Mouse (Mus musculus) liver, embryonic 15.5 days (tissue): ENCODE results near the gene Sp9. TPM values are rescaled to one million over a fixed set of nuclear protein-coding genes. Genes with fewer than 3 reads are reported as not detected.

ENCODE experiments used
- ATAC-seq: fragments of 200-750 bp; cut with Nextera tagmentation; 2 replicates; pipeline ENCODE4 v1.8.0; 2017; ENCODE audit warnings: moderate number of reproducible peaks, mild to moderate bottlenecking, moderate library complexity; ENCODE audit not compliant: insufficient read depth
- H3K27ac ChIP-seq: fragments of 300-500 bp; sonication (generic); replicated peaks from 2 replicates; pipeline ENCODE4 v1.5.1; 2015; ENCODE audit warnings: mild to moderate bottlenecking, inconsistent platforms
- H3K27me3 ChIP-seq: fragments of 300-500 bp; sonication (generic); 2 replicates; pipeline ENCODE4 v1.6.1; 2015; ENCODE audit warnings: mild to moderate bottlenecking, inconsistent platforms
- H3K36me3 ChIP-seq: fragments of 300-500 bp; sonication (generic); replicated peaks from 2 replicates; pipeline ENCODE4 v1.6.1; 2015; ENCODE audit warnings: moderate library complexity, mild to moderate bottlenecking, inconsistent platforms
- H3K4me1 ChIP-seq: fragments of 300-500 bp; sonication (generic); replicated peaks from 2 replicates; pipeline ENCODE4 v1.6.1; 2015; ENCODE audit warnings: inconsistent platforms
- H3K4me2 ChIP-seq: fragments of 300-500 bp; sonication (generic); 2 replicates; pipeline ENCODE4 v1.6.1; 2015; ENCODE audit warnings: moderate library complexity, mild to moderate bottlenecking, inconsistent platforms
- H3K4me3 ChIP-seq: fragments of 300-500 bp; sonication (generic); replicated peaks from 2 replicates; pipeline ENCODE4 v1.5.1; 2015; ENCODE audit warnings: mild to moderate bottlenecking, inconsistent platforms
- H3K9ac ChIP-seq: fragments of 300-500 bp; sonication (generic); 2 replicates; pipeline ENCODE4 v1.6.1; 2015; ENCODE audit warnings: moderate library complexity, mild to moderate bottlenecking, inconsistent platforms
- H3K9me3 ChIP-seq: fragments of 300-500 bp; sonication (generic); replicated peaks from 2 replicates; pipeline ENCODE4 v1.6.1; 2016; ENCODE audit warnings: inconsistent platforms
- WGBS: fragments of 180-500 bp; shearing (Covaris S2); methylation state at CpG from one replicate; pipeline ENCODE4 v1.1.7; 2015; ENCODE audit warnings: mixed read lengths; ENCODE audit not compliant: insufficient replicate concordance; 5-methylcytosine and 5-hydroxymethylcytosine counted together
- polyA plus RNA-seq: library from polyadenylated mRNA; unstranded; fragments of >200 nt; fragmentation: Nextera tagmentation; extraction: Ambion mirVana; gene quantifications from 2 replicates; pipeline ENCODE4 v1.2.1, GENCODE M21; 2015

The Sp9 gene
- polyA plus RNA-seq, 1 experiment from 2014 or later: not detected

GRCm38 (mm10) chr2:73317426-73317825 lies 45.7 kb downstream of the Sp9 start:
- H3K27me3 ChIP-seq: no peaks in the 10 kb centered on the region
- 89% methylated on average over 9 of the region's 9 CpGs for WGBS
- H3K36me3 ChIP-seq: peaks cover 38% of the 10 kb centered on the region
- H3K27ac ChIP-seq: no peak overlapping the region
- H3K4me2 ChIP-seq: no peak overlapping the region
- H3K4me1 ChIP-seq: peaks cover 17% of the 10 kb centered on the region
- H3K9me3 ChIP-seq: no peaks in the 10 kb centered on the region
- ATAC-seq: no peak
- H3K9ac ChIP-seq: no peak overlapping the region
- no peak overlapping the region for H3K4me3 ChIP-seq

GRCm38 (mm10) chr2:73319218-73319617 lies 47.5 kb downstream of the Sp9 start:
- WGBS: 82% methylated on average over 5 of the region's 5 CpGs
- ATAC-seq: no peak
- Histone ChIP-seq H3K9ac (no peak overlapping the region), H3K4me1 (peaks cover 9% of the 10 kb centered on the region; the same call in 1 of the 2 replicates), H3K4me2 (no peak overlapping the region), H3K27me3 (no peaks in the 10 kb centered on the region), H3K4me3 (no peak overlapping the region), H3K27ac (no peak overlapping the region), H3K9me3 (no peaks in the 10 kb centered on the region), H3K36me3 (peaks cover 48% of the 10 kb centered on the region)

- Histone ChIP-seq H3K27ac (no peak overlapping the region), H3K27me3 (no peaks in the 10 kb centered on the region), H3K9me3 (no peaks in the 10 kb centered on the region), H3K4me1 (no peaks in the 10 kb centered on the region), H3K36me3 (peaks cover 45% of the 10 kb centered on the region), H3K9ac (no peak overlapping the region), H3K4me3 (no peak overlapping the region), H3K4me2 (no peak overlapping the region)
- 77% methylated on average over 12 of the region's 12 CpGs for WGBS
- ATAC-seq: no peak
These were observed 51.3 kb downstream of the Sp9 start for GRCm38 (mm10) chr2:73322991-73323390.

GRCm38 (mm10) chr2:73325871-73326270 lies 54.1 kb downstream of the Sp9 start:
- no peak for ATAC-seq
- Histone ChIP-seq H3K27ac (no peak overlapping the region), H3K9ac (no peak overlapping the region), H3K4me3 (no peak overlapping the region), H3K4me2 (no peak overlapping the region), H3K9me3 (no peaks in the 10 kb centered on the region), H3K36me3 (peaks cover 35% of the 10 kb centered on the region), H3K27me3 (no peaks in the 10 kb centered on the region), H3K4me1 (no peaks in the 10 kb centered on the region)
- 87% methylated on average over 5 of the region's 5 CpGs for WGBS

Other genes starting within 250 kb of the Sp9 start
- gene Ola1, start 53.0 kb upstream of the Sp9 start, polyA plus RNA-seq: 30.9 and 41.7 TPM in 2 replicates
- 27.9 and 28.5 TPM in 2 replicates for gene Scrn3, start 40.7 kb downstream of the Sp9 start, polyA plus RNA-seq
- gene Cir1, start 40.8 kb downstream of the Sp9 start, polyA plus RNA-seq: 14.1 and 17.4 TPM in 2 replicates
- 6.4 and 7.3 TPM in 2 replicates for gene Gpr155, start 114.6 kb downstream of the Sp9 start, polyA plus RNA-seq